Mouse (Mus musculus): ENCODE measurements at regions not wholly inside any gene's neighbourhood (a gene's known extent, or its start where the extent isn't known, plus 50 kb on each side); places are given as distances from the start of the nearest gene placed in this dataset.

- no peak for ATAC-seq (replicated peaks in 1 of 2; ENCODE audit: insufficient read depth in 1 of 2, low FRiP score in 2 of 2, low TSS enrichment in 1 of 2, low read depth in 1 of 2, poor library complexity in 2 of 2, severe bottlenecking in 2 of 2)
Measured at GRCm38 (mm10) chr12:92509494-92509893, 660.5 kb upstream of the Sel1l start.

- ATAC-seq (replicated peaks in 1 of 2; ENCODE audit: insufficient read depth in 1 of 2, low FRiP score in 2 of 2, low TSS enrichment in 1 of 2, low read depth in 1 of 2, poor library complexity in 2 of 2, severe bottlenecking in 2 of 2) = no peak
Measured at GRCm38 (mm10) chr12:92508796-92509489, 660.0 kb upstream of the Sel1l start.

GRCm38 (mm10) chr12:92483984-92484383, 635.0 kb upstream of the Sel1l start:
- no peak for ATAC-seq (replicated peaks in 1 of 2; ENCODE audit: insufficient read depth in 1 of 2, low FRiP score in 2 of 2, low TSS enrichment in 1 of 2, low read depth in 1 of 2, poor library complexity in 2 of 2, severe bottlenecking in 2 of 2)

- no peak for ATAC-seq (replicated peaks in 1 of 2; ENCODE audit: insufficient read depth in 1 of 2, low FRiP score in 2 of 2, low TSS enrichment in 1 of 2, low read depth in 1 of 2, poor library complexity in 2 of 2, severe bottlenecking in 2 of 2)
Measured at GRCm38 (mm10) chr12:92474293-92475062, 625.5 kb upstream of the Sel1l start.

GRCm38 (mm10) chr12:92451110-92451818, 602.3 kb upstream of the Sel1l start:
- no peak for ATAC-seq (replicated peaks in 1 of 2; ENCODE audit: insufficient read depth in 1 of 2, low FRiP score in 2 of 2, low TSS enrichment in 1 of 2, low read depth in 1 of 2, poor library complexity in 2 of 2, severe bottlenecking in 2 of 2)

- no peak for ATAC-seq (replicated peaks in 1 of 2; ENCODE audit: insufficient read depth in 1 of 2, low FRiP score in 2 of 2, low TSS enrichment in 1 of 2, low read depth in 1 of 2, poor library complexity in 2 of 2, severe bottlenecking in 2 of 2)
Measured at GRCm38 (mm10) chr12:92418458-92418857, 569.5 kb upstream of the Sel1l start.

- ATAC-seq (replicated peaks in 1 of 2; ENCODE audit: insufficient read depth in 1 of 2, low FRiP score in 2 of 2, low TSS enrichment in 1 of 2, low read depth in 1 of 2, poor library complexity in 2 of 2, severe bottlenecking in 2 of 2) = no peak
Measured at GRCm38 (mm10) chr12:92405506-92405905, 556.5 kb upstream of the Sel1l start.

- ATAC-seq (replicated peaks in 1 of 2; ENCODE audit: insufficient read depth in 1 of 2, low FRiP score in 2 of 2, low TSS enrichment in 1 of 2, low read depth in 1 of 2, poor library complexity in 2 of 2, severe bottlenecking in 2 of 2) = no peak
Measured at GRCm38 (mm10) chr12:92400987-92401386, 552.0 kb upstream of the Sel1l start.

GRCm38 (mm10) chr12:92386195-92386594, 537.2 kb upstream of the Sel1l start:
- no peak for ATAC-seq (replicated peaks in 1 of 2; ENCODE audit: insufficient read depth in 1 of 2, low FRiP score in 2 of 2, low TSS enrichment in 1 of 2, low read depth in 1 of 2, poor library complexity in 2 of 2, severe bottlenecking in 2 of 2)

- no peak for ATAC-seq (replicated peaks in 1 of 2; ENCODE audit: insufficient read depth in 1 of 2, low FRiP score in 2 of 2, low TSS enrichment in 1 of 2, low read depth in 1 of 2, poor library complexity in 2 of 2, severe bottlenecking in 2 of 2)
Measured at GRCm38 (mm10) chr12:92384266-92384937, 535.4 kb upstream of the Sel1l start.

GRCm38 (mm10) chr12:92379130-92379529, 530.2 kb upstream of the Sel1l start:
- ATAC-seq (replicated peaks in 1 of 2; ENCODE audit: insufficient read depth in 1 of 2, low FRiP score in 2 of 2, low TSS enrichment in 1 of 2, low read depth in 1 of 2, poor library complexity in 2 of 2, severe bottlenecking in 2 of 2) = no peak

- no peak for ATAC-seq (replicated peaks in 1 of 2; ENCODE audit: insufficient read depth in 1 of 2, low FRiP score in 2 of 2, low TSS enrichment in 1 of 2, low read depth in 1 of 2, poor library complexity in 2 of 2, severe bottlenecking in 2 of 2)
Measured at GRCm38 (mm10) chr12:92365926-92366325, 517.0 kb upstream of the Sel1l start.

GRCm38 (mm10) chr12:92353386-92354257, 504.7 kb upstream of the Sel1l start:
- no peak for ATAC-seq (replicated peaks in 1 of 2; ENCODE audit: insufficient read depth in 1 of 2, low FRiP score in 2 of 2, low TSS enrichment in 1 of 2, low read depth in 1 of 2, poor library complexity in 2 of 2, severe bottlenecking in 2 of 2)

- ATAC-seq (replicated peaks in 1 of 2; ENCODE audit: insufficient read depth in 1 of 2, low FRiP score in 2 of 2, low TSS enrichment in 1 of 2, low read depth in 1 of 2, poor library complexity in 2 of 2, severe bottlenecking in 2 of 2) = no peak
Measured at GRCm38 (mm10) chr12:92318241-92318640, 469.3 kb upstream of the Sel1l start.

- ATAC-seq (replicated peaks in 1 of 2; ENCODE audit: insufficient read depth in 1 of 2, low FRiP score in 2 of 2, low TSS enrichment in 1 of 2, low read depth in 1 of 2, poor library complexity in 2 of 2, severe bottlenecking in 2 of 2) = no peak
Measured at GRCm38 (mm10) chr12:92317609-92318008, 468.7 kb upstream of the Sel1l start.

GRCm38 (mm10) chr12:92316285-92316684, 467.3 kb upstream of the Sel1l start:
- no peak for ATAC-seq (replicated peaks in 1 of 2; ENCODE audit: insufficient read depth in 1 of 2, low FRiP score in 2 of 2, low TSS enrichment in 1 of 2, low read depth in 1 of 2, poor library complexity in 2 of 2, severe bottlenecking in 2 of 2)

- ATAC-seq (replicated peaks in 1 of 2; ENCODE audit: insufficient read depth in 1 of 2, low FRiP score in 2 of 2, low TSS enrichment in 1 of 2, low read depth in 1 of 2, poor library complexity in 2 of 2, severe bottlenecking in 2 of 2) = no peak
Measured at GRCm38 (mm10) chr12:92315820-92316219, 466.9 kb upstream of the Sel1l start.

Measured in hematopoietic stem cell, adult 5-6 weeks (primary cell).